Mouse (Mus musculus) lung, embryonic 14.5 days (tissue): Measurements from ENCODE around the gene Dnajc13. TPM values are rescaled to one million over a fixed set of nuclear protein-coding genes. Genes with fewer than 3 reads are reported as not detected.

Source experiments
- ATAC-seq: fragments of 200-750 bp; cut with Nextera tagmentation; 2 replicates; pipeline ENCODE4 v1.8.0; 2017; ENCODE audit warnings: mild to moderate bottlenecking, moderate TSS enrichment, moderate library complexity; ENCODE audit not compliant: insufficient read depth
- DNase-seq: peaks from one replicate; pipeline ENCODE4 v3.0.0-alpha.2; 2015
- H3K27ac ChIP-seq: fragments of 300-500 bp; sonication (generic); 2 replicates; pipeline ENCODE4 v1.5.1; 2014; ENCODE audit warnings: low read depth, mild to moderate bottlenecking, moderate library complexity
- H3K27me3 ChIP-seq: fragments of 300-500 bp; sonication (generic); 2 replicates; pipeline ENCODE4 v1.6.1; 2014; ENCODE audit warnings: low read length, control low read depth; ENCODE audit not compliant: insufficient read depth
- H3K36me3 ChIP-seq: fragments of 300-500 bp; sonication (generic); 2 replicates; pipeline ENCODE4 v1.6.1; 2014; ENCODE audit warnings: control low read depth; ENCODE audit not compliant: insufficient read depth
- H3K4me1 ChIP-seq: fragments of 300-500 bp; sonication (generic); 2 replicates; pipeline ENCODE4 v1.6.1; 2014; ENCODE audit warnings: antibody characterized with exemption, control low read depth; ENCODE audit not compliant: insufficient read depth
- H3K4me2 ChIP-seq: fragments of 300-500 bp; sonication (generic); 2 replicates; pipeline ENCODE4 v1.6.1; 2014; ENCODE audit warnings: mild to moderate bottlenecking
- H3K4me3 ChIP-seq: fragments of 300-500 bp; sonication (generic); 2 replicates; pipeline ENCODE4 v1.5.1; 2014; ENCODE audit warnings: low read depth, low read length
- H3K9ac ChIP-seq: fragments of 300-500 bp; sonication (generic); 2 replicates; pipeline ENCODE4 v1.6.1; 2014
- H3K9me3 ChIP-seq: fragments of 300-500 bp; sonication (generic); 2 replicates; pipeline ENCODE4 v1.6.1; 2016; ENCODE audit warnings: low read depth, low read length, control low read depth
- CTCF ChIP-seq: IDR thresholded peaks from 2 replicates; pipeline ENCODE4 v1.5.1; 2016; ENCODE audit warnings: antibody characterized with exemption, low read depth
- WGBS: fragments of 180-500 bp; shearing (Covaris S2); extraction: QIAGEN DNeasy Blood & Tissue Kit; methylation state at CpG from one replicate; pipeline ENCODE4 v1.1.7; 2014; 5-methylcytosine and 5-hydroxymethylcytosine counted together
- polyA plus RNA-seq: library from polyadenylated mRNA; unstranded; fragments of >200 nt; fragmentation: Nextera tagmentation; extraction: Ambion mirVana; gene quantifications from 2 replicates; pipeline ENCODE4 v1.2.1, GENCODE M21; 2014

Gene Dnajc13
- polyA plus RNA-seq, 1 experiment from 2014 or later, result 25.0 TPM

DNA sequence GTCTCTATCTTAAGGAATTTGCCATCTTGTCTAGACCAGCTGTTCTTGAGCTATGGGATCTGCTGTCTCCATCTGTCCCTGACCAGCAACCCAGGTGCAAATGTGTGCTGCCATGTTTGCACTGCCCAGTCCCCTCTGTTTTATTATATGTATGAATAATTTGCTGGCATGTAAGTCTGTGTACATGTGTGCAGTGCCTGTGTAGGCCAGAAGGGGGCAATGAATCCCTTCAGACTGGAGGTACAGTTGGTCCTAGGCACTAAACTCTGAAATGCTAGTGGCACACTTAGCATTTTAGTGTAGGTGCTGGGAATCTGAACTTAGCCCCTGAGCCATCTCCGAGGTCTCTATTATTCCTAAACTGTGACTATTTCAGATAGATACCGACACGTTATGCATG, 58.9 kb downstream of the Dnajc13 start:
- Histone ChIP-seq H3K4me2 (no peak overlapping the region), H3K4me1 (no peaks in the 10 kb centered on the region), H3K27me3 (no peaks in the 10 kb centered on the region), H3K9ac (no peak overlapping the region), H3K36me3 (peaks cover 86% of the 10 kb centered on the region), H3K9me3 (no peaks in the 10 kb centered on the region), H3K27ac (no peak overlapping the region), H3K4me3 (no peak overlapping the region)
- DNase-seq (peak; percentile 72), ATAC-seq (no peak; the same call in 1 of the 2 replicates)
- 90% methylated on average over 3 of the region's 3 CpGs for WGBS
- TF ChIP-seq CTCF, result peak; percentile 74

DNA sequence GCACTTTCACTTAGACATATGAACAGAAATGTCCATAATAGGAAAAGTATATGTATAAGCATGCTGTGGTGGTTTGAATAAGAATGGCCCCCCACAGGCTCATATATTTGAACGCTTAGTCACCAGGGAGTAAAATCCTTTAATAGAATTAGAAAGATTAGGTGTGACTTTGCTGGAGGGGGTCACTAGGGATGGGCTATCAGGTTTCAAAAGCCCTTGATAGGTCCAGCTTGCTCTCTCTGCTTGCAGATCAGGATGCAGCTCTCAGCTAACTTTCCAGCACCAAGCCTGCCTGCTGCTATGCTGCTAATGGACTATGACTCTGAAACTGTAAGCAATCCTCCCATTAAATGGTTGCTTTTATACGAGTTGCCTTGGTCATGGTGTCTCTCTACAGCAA, 68.2 kb downstream of the Dnajc13 start:
- no peak overlapping the region for H3K9ac ChIP-seq
- no peaks in the 10 kb centered on the region for H3K27me3 ChIP-seq
- 53% methylated on average over 2 of the region's 2 CpGs for WGBS
- H3K36me3 ChIP-seq, result peaks cover 68% of the 10 kb centered on the region
- H3K4me3 ChIP-seq, result no peak overlapping the region
- ATAC-seq, result no peak
- H3K4me1 ChIP-seq, result no peaks in the 10 kb centered on the region
- DNase-seq, result no peak
- H3K4me2 ChIP-seq, result no peak overlapping the region
- no peaks in the 10 kb centered on the region for H3K9me3 ChIP-seq
- TF ChIP-seq CTCF, result no peak
- H3K27ac ChIP-seq, result no peak overlapping the region

DNA sequence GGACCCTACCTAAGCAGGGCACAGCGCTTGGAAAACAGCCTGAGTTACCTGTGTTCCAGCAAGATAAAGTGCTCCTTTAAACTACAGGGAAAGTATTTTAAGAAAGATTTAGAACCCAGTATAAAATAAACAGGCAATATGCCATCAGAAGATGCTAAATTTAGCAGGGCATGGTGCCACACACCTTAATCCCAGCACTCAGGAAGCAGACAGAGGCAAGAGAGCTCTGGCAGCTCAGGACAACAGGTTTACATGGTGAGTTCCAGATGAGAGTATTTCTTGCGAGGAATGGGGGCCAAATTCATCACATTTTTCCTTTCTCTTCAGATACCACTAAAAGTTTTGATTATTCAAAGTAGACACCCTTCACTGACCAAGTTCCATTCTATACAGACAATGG, 68.8 kb downstream of the Dnajc13 start:
- H3K36me3 ChIP-seq, result peaks cover 70% of the 10 kb centered on the region

GRCm38 (mm10) chr9:104193327-104193726, 69.4 kb downstream of the Dnajc13 start:
- no peak for ATAC-seq
- no peak overlapping the region for H3K4me2 ChIP-seq
- H3K36me3 ChIP-seq, result peaks cover 72% of the 10 kb centered on the region
- no peak overlapping the region for H3K4me3 ChIP-seq
- no peaks in the 10 kb centered on the region for H3K4me1 ChIP-seq
- H3K27me3 ChIP-seq, result no peaks in the 10 kb centered on the region
- no peak overlapping the region for H3K27ac ChIP-seq
- no peaks in the 10 kb centered on the region for H3K9me3 ChIP-seq
- no peak for TF ChIP-seq CTCF
- WGBS, result 63% methylated on average over 1 of the region's 1 CpGs
- DNase-seq, result no peak
- no peak overlapping the region for H3K9ac ChIP-seq

More for the DNA sequence above, 68.8 kb downstream of the Dnajc13 start:
- Histone ChIP-seq H3K4me2 (no peak overlapping the region), H3K9me3 (no peaks in the 10 kb centered on the region), H3K9ac (no peak overlapping the region), H3K27ac (no peak overlapping the region), H3K4me1 (no peaks in the 10 kb centered on the region), H3K4me3 (no peak overlapping the region), H3K27me3 (no peaks in the 10 kb centered on the region)
- WGBS, result 86% methylated on average over 2 of the region's 2 CpGs
- no peak for DNase-seq
- TF ChIP-seq CTCF, result no peak
- no peak for ATAC-seq

DNA sequence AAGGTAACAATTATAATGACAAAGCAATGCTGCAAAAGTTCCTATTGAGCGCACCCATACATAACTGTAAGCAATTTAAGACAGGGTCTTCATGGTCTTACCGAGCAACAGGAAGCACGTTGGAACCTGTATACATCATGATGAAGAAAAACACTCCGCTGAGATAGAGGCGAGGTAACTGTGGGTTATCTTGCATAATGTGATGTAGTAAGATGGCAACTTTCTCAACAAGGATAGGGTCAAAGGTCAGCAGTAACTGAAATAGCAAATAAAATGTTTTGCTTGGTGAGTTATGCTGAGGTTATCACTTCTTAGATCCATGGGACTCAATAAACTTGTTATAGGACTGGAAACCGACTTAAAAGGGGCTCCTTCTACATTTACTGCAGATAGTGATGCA, 70.2 kb downstream of the Dnajc13 start:
- Histone ChIP-seq H3K4me2 (no peak overlapping the region), H3K9ac (no peak overlapping the region), H3K4me1 (no peaks in the 10 kb centered on the region), H3K4me3 (no peak overlapping the region), H3K9me3 (no peaks in the 10 kb centered on the region), H3K36me3 (peaks cover 70% of the 10 kb centered on the region), H3K27me3 (no peaks in the 10 kb centered on the region), H3K27ac (no peak overlapping the region)
- no peak for TF ChIP-seq CTCF
- 84% methylated on average over 6 of the region's 6 CpGs for WGBS
- no peak for DNase-seq
- ATAC-seq, result no peak

GRCm38 (mm10) chr9:104189657-104190056, 73.1 kb downstream of the Dnajc13 start:
- ATAC-seq (no peak), DNase-seq (no peak)
- no peaks in the 10 kb centered on the region for H3K27me3 ChIP-seq
- H3K4me1 ChIP-seq, result no peaks in the 10 kb centered on the region
- no peak overlapping the region for H3K4me3 ChIP-seq
- no peak overlapping the region for H3K27ac ChIP-seq
- no peak overlapping the region for H3K4me2 ChIP-seq
- WGBS, result 97% methylated on average over 5 of the region's 5 CpGs
- no peak overlapping the region for H3K9ac ChIP-seq
- peaks cover 66% of the 10 kb centered on the region for H3K36me3 ChIP-seq
- H3K9me3 ChIP-seq, result no peaks in the 10 kb centered on the region
- TF ChIP-seq CTCF, result no peak

DNA sequence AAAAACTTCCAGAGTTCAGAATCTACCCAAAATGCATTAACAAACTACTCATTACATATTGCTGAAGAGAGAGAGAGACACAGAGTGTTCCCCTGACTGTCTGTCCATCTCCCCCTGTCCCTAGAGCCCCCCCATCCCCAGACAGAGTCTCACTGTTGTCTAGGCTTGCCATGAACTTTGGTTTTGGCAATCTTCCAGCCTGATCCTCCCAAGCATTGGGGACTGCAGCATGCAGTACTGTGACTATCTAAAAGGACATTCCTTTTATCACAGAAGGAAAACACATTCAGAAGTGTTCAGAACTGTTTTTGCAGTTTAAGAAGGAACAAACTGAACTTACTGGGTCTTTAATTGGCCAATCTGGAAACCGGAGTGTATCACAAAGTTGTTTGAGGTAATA, 74.0 kb downstream of the Dnajc13 start:
- 83% methylated on average over 1 of the region's 1 CpGs for WGBS
- Histone ChIP-seq H3K27ac (no peak overlapping the region), H3K4me1 (no peaks in the 10 kb centered on the region), H3K4me2 (no peak overlapping the region), H3K9me3 (no peaks in the 10 kb centered on the region), H3K4me3 (no peak overlapping the region), H3K36me3 (peaks cover 66% of the 10 kb centered on the region), H3K27me3 (no peaks in the 10 kb centered on the region), H3K9ac (no peak overlapping the region)
- DNase-seq, result peak; percentile 21
- TF ChIP-seq CTCF, result no peak
- no peak for ATAC-seq

DNA sequence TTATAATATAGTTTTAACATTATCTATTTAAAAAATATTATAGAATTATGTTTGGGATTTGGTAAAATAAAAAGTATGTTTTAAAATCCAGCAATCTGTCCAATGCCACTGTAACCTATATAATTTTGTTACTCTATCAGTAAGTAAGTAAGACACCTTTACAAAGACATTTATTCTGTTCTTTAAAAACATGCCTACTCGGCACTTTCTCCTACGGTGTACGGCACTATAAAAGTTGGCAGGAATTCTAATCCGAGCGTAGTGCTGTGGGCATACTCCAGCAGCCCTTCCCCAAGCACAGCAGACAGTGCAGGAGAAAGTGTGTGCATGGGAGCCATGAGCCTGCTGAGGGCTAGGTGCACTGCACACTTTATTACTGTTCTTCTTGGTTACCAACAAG, 75.7 kb downstream of the Dnajc13 start:
- no peak for ATAC-seq
- Histone ChIP-seq H3K36me3 (peaks cover 66% of the 10 kb centered on the region), H3K4me1 (no peaks in the 10 kb centered on the region)

More for the DNA sequence above, 75.7 kb downstream of the Dnajc13 start:
- DNase-seq, result no peak
- no peak overlapping the region for H3K27ac ChIP-seq
- WGBS, result 84% methylated on average over 5 of the region's 5 CpGs
- H3K4me2 ChIP-seq, result no peak overlapping the region
- no peaks in the 10 kb centered on the region for H3K27me3 ChIP-seq
- TF ChIP-seq CTCF, result no peak
- no peaks in the 10 kb centered on the region for H3K9me3 ChIP-seq
- H3K9ac ChIP-seq, result no peak overlapping the region
- no peak overlapping the region for H3K4me3 ChIP-seq
